Mouse (Mus musculus): ENCODE measurements around the gene Rbmxl1.
"Not testable (repeated sequence)": the region's sequence is repeated elsewhere in the genome, so short reads cannot be mapped to it uniquely, and the experiment has no call there.

DNA sequence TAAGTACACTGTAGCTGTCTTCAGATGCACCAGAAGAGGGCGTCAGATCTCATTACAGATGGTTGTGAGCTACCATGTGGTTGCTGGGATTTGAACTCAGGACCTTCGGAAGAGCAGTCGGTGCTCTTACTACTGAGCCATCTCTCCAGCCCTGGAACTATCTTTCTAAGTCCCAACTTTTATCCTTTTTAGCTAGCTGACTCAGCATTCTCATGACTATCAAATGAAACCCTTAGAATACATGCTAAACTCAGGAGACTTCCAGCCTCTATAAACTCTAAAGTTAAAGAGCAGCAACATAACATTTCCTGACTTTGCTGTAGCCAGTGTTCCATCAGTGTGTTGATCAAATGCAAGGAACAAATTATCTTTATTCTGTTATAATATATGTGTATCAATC is 12.4 kb downstream of the Rbmxl1 start:
- TF ChIP-seq CTCF, POLR2A (IDR thresholded peaks at IDR 0.05; ENCODE audit: extremely low read depth, insufficient read depth, low read length): not testable (repeated sequence)
